Mouse (Mus musculus) forebrain, postnatal 0 days (tissue): ENCODE measurements around the gene Lypd6. TPM values are rescaled to one million over a fixed set of nuclear protein-coding genes. Genes with fewer than 3 reads are reported as not detected.

Source experiments
- ATAC-seq: fragments of 200-750 bp; cut with Nextera tagmentation; 2 replicates; pipeline ENCODE4 v1.8.0; 2017; ENCODE audit warnings: mild to moderate bottlenecking, moderate library complexity
- DNase-seq: peaks from one replicate; pipeline ENCODE4 v3.0.0-alpha.2; 2015
- H3K27ac ChIP-seq: fragments of 300-500 bp; sonication (generic); 2 replicates; pipeline ENCODE4 v1.5.1; 2014; ENCODE audit warnings: low read depth, mild to moderate bottlenecking, antibody characterized with exemption, low read length, moderate library complexity, mixed read lengths
- H3K27me3 ChIP-seq: fragments of 300-500 bp; sonication (generic); 2 replicates; pipeline ENCODE4 v1.6.1; 2014; ENCODE audit warnings: mild to moderate bottlenecking, low read length, mixed read lengths; ENCODE audit not compliant: insufficient read depth
- H3K36me3 ChIP-seq: fragments of 300-500 bp; sonication (generic); 2 replicates; pipeline ENCODE4 v1.6.1; 2014; ENCODE audit warnings: mild to moderate bottlenecking, moderate library complexity; ENCODE audit not compliant: insufficient read depth
- H3K4me1 ChIP-seq: fragments of 300-500 bp; sonication (generic); 2 replicates; pipeline ENCODE4 v1.6.1; 2014; ENCODE audit warnings: antibody characterized with exemption; ENCODE audit not compliant: insufficient read depth
- H3K4me2 ChIP-seq: fragments of 300-500 bp; sonication (generic); 2 replicates; pipeline ENCODE4 v1.6.1; 2014; ENCODE audit warnings: low read depth, mild to moderate bottlenecking, moderate library complexity
- H3K4me3 ChIP-seq: fragments of 300-500 bp; sonication (generic); 2 replicates; pipeline ENCODE4 v1.5.1; 2014; ENCODE audit warnings: low read depth, low read length, mixed read lengths
- H3K9ac ChIP-seq: fragments of 300-500 bp; sonication (generic); 2 replicates; pipeline ENCODE4 v1.6.1; 2014; ENCODE audit warnings: mild to moderate bottlenecking
- H3K9me3 ChIP-seq: fragments of 300-500 bp; sonication (generic); 2 replicates; pipeline ENCODE4 v1.6.1; 2016; ENCODE audit warnings: low read length
- CTCF ChIP-seq: sonication (generic); IDR thresholded peaks from 2 replicates; pipeline ENCODE4 v1.5.1; 2016; ENCODE audit warnings: antibody characterized with exemption, control low read depth, low read depth
- WGBS: fragments of 180-500 bp; shearing (Covaris S2); extraction: QIAGEN DNeasy Blood & Tissue Kit; methylation state at CpG from one replicate; pipeline ENCODE4 v1.1.7; 2014; 5-methylcytosine and 5-hydroxymethylcytosine counted together
- polyA plus RNA-seq: library from polyadenylated mRNA; unstranded; fragments of >200 nt; fragmentation: Nextera tagmentation; extraction: Ambion mirVana; gene quantifications from 2 replicates; pipeline ENCODE4 v1.2.1, GENCODE M21; 2015
- total RNA-seq: library from RNA; depleted of rRNA; stranded (reverse); fragments of >200 nt; gene quantifications from 2 replicates; pipeline ENCODE4 v1.2.3, GENCODE M21; 2014

The Lypd6 gene
- total and polyA plus RNA-seq, 2 experiments from 2014 or later = 17.2 to 19.2 TPM

DNA sequence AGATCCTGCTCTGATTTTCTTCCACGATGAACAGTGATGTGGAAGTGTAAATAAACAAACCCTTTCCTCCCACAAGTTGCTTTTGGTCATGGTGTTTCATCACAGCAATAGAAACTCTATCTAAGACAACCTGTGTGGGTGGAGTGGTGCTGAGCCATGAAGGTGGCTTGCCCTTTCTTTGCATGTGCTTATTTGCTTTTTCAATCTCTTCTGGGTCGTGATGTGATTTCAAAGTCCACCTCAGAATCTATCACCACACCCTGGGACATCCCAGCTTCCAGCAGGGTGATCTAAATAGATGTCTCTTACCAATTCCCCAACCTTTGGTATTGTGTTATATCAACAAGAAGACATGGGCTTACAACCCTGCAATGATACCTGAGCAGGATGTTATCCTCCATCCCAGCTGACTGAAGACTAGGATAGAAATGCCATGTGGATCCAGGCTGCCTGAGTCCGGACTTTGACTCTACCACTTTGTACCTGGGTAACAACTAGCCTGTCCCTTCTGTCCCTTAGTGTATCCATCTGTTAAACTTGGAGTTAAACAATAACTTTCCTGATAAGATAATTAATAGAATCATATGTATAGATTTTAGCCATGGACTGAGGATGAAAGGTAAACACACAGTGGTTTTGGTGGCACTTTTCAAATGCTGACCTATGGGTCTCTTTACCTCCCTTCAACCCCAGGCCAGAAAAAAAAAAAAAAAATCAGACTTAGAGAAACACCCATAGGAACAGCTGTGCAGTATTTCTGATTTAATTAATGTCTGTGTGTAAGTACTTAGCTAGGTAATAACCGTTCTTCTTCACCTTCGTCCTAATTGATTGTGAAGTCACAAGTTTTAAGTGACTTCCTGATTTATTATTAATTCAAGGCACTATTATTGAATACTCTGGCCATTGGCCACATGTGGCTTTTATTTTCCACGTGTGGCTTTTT is 83.3 kb downstream of the Lypd6 start:
- no peak for DNase-seq
- Histone ChIP-seq H3K9ac (no peak overlapping the region), H3K9me3 (no peaks in the 10 kb centered on the region), H3K4me3 (no peak overlapping the region), H3K4me2 (no peak overlapping the region), H3K4me1 (no peaks in the 10 kb centered on the region; the same call in 1 of the 2 replicates), H3K27me3 (no peaks in the 10 kb centered on the region), H3K27ac (no peak overlapping the region), H3K36me3 (no peaks in the 10 kb centered on the region)
- no peak for TF ChIP-seq CTCF
- WGBS = 79% methylated on average over 6 of the region's 6 CpGs
- ATAC-seq = no peak

GRCm38 (mm10) chr2:50150203-50150590 is 84.0 kb downstream of the Lypd6 start:
- Histone ChIP-seq H3K4me2 (no peak overlapping the region), H3K36me3 (no peaks in the 10 kb centered on the region), H3K4me3 (no peak overlapping the region), H3K4me1 (no peaks in the 10 kb centered on the region; the same call in 1 of the 2 replicates), H3K27ac (no peak overlapping the region), H3K27me3 (no peaks in the 10 kb centered on the region), H3K9me3 (no peaks in the 10 kb centered on the region), H3K9ac (no peak overlapping the region)
- DNase-seq (no peak), ATAC-seq (no peak)
- WGBS = 84% methylated on average over 7 of the region's 7 CpGs
- TF ChIP-seq CTCF = no peak

DNA sequence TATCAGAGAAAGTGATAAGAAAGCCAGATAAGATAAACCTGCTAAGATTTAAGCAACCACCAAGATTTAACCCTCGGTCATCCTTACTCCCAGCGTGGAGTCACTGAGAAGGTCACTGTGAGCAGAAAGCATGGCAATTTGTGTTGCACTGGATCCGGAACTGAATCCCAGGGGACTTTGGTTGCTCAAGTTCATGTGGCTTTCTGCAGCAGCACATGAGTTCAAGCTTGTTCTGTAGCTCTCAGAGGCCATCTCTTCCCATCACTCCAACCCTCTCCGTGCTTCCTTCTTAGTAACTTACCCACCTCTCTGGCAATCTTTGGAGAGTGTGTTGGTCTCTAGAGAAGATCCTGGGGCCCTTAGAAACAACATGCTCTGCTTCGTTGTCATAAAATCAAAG is 84.6 kb downstream of the Lypd6 start:
- H3K9me3 ChIP-seq = no peaks in the 10 kb centered on the region
- TF ChIP-seq CTCF = no peak
- no peaks in the 10 kb centered on the region for H3K27me3 ChIP-seq
- H3K4me3 ChIP-seq = no peak overlapping the region
- WGBS = 94% methylated on average over 5 of the region's 5 CpGs
- no peaks in the 10 kb centered on the region; the same call in 1 of the 2 replicates for H3K4me1 ChIP-seq
- DNase-seq (no peak), ATAC-seq (no peak)
- H3K9ac ChIP-seq = no peak overlapping the region
- no peak overlapping the region for H3K4me2 ChIP-seq
- H3K36me3 ChIP-seq = no peaks in the 10 kb centered on the region
- no peak overlapping the region for H3K27ac ChIP-seq

DNA sequence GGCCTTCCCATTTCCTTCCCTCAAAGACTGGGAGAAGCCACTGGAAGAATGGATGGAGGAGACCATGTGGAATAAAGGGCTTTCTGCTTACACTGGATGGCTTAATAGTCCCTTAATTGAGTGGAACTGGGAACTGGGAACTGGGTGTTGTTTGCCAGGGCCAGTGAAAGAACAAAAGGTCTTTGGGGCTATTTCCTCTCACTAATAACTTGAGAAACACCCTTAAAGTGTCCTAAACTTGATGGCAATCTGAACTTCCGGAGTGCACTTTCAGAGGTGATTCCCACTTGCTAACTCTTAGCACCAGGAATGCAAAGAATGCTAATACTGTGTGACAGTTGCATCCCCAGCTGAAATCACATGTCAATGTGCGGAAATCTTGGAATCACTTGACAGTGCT is 85.2 kb downstream of the Lypd6 start:
- ATAC-seq (no peak), DNase-seq (no peak)
- no peaks in the 10 kb centered on the region for H3K9me3 ChIP-seq
- H3K9ac ChIP-seq = no peak overlapping the region
- no peaks in the 10 kb centered on the region for H3K27me3 ChIP-seq
- H3K36me3 ChIP-seq = no peaks in the 10 kb centered on the region
- H3K4me3 ChIP-seq = no peak overlapping the region
- H3K4me1 ChIP-seq = no peaks in the 10 kb centered on the region; the same call in 1 of the 2 replicates
- no peak overlapping the region for H3K4me2 ChIP-seq
- no peak for TF ChIP-seq CTCF
- no peak overlapping the region for H3K27ac ChIP-seq
- 79% methylated on average over 2 of the region's 2 CpGs for WGBS

DNA sequence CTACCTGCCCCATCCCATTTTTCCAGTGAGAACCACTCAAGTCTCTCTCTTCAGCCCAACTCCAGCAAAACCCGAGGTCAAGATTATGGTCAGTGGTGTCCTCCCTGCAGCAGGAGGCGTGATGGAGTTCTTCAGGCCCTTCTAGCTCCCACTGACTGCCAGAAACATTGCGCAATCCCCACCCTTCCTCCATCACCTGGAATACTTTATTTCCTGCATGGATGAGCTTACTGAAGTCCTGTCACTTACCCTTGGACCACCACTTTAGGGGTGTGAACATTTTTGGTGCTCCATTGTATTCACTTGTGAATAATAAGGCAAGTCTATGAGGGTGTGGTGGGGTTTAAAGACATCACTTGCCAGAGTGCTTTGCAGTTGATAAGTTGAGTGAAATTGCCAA is 85.7 kb downstream of the Lypd6 start:
- TF ChIP-seq CTCF = no peak
- H3K4me3 ChIP-seq = no peak overlapping the region
- H3K27ac ChIP-seq = no peak overlapping the region
- ATAC-seq = no peak
- WGBS = 94% methylated on average over 3 of the region's 3 CpGs
- no peak overlapping the region for H3K9ac ChIP-seq
- H3K36me3 ChIP-seq = no peaks in the 10 kb centered on the region
- no peaks in the 10 kb centered on the region for H3K9me3 ChIP-seq
- DNase-seq = no peak
- H3K4me1 ChIP-seq = no peaks in the 10 kb centered on the region; the same call in 1 of the 2 replicates
- H3K4me2 ChIP-seq = no peak overlapping the region
- H3K27me3 ChIP-seq = no peaks in the 10 kb centered on the region

DNA sequence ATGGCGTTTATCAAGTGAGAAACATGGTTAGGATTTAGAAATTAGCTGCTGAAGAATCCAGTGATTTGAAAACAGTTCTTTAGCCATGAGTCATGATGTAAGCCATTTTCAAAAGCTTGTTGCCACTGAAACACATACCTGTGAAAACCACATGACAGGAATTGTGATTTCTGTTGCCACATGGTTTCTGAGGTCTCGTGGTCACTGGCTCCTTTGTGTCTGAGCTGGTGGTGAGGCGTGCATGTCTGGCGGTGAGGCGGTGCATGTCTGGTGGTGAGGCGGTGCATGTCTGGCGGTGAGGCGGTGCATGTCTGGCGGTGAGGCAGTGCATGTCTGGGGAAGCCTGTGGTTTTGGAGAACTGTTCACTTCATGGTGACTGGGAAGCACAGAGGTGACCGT is 89.8 kb downstream of the Lypd6 start:
- 96% methylated on average over 10 of the region's 10 CpGs for WGBS
- H3K4me2 ChIP-seq = no peak overlapping the region
- H3K27ac ChIP-seq = no peak overlapping the region
- H3K9ac ChIP-seq = no peak overlapping the region
- TF ChIP-seq CTCF = no peak
- H3K27me3 ChIP-seq = no peaks in the 10 kb centered on the region
- H3K9me3 ChIP-seq = no peaks in the 10 kb centered on the region
- H3K36me3 ChIP-seq = no peaks in the 10 kb centered on the region
- no peak overlapping the region for H3K4me3 ChIP-seq
- ATAC-seq (no peak), DNase-seq (no peak)
- no peaks in the 10 kb centered on the region for H3K4me1 ChIP-seq

- no peak for TF ChIP-seq CTCF
- 98% methylated on average over 3 of the region's 3 CpGs for WGBS
- no peak overlapping the region for H3K9ac ChIP-seq
- no peaks in the 10 kb centered on the region for H3K36me3 ChIP-seq
- no peaks in the 10 kb centered on the region for H3K4me1 ChIP-seq
- H3K4me2 ChIP-seq = no peak overlapping the region
- no peak for DNase-seq
- no peaks in the 10 kb centered on the region for H3K27me3 ChIP-seq
- no peak for ATAC-seq
- no peak overlapping the region for H3K4me3 ChIP-seq
- H3K27ac ChIP-seq = no peak overlapping the region
- no peaks in the 10 kb centered on the region for H3K9me3 ChIP-seq
Measured at GRCm38 (mm10) chr2:50160069-50160468, 93.8 kb downstream of the Lypd6 start.
